Mouse (Mus musculus) adrenal gland, adult 8-10 months (tissue): ENCODE measurements at regions not wholly inside any gene's neighbourhood (a gene's known extent, or its start where the extent isn't known, plus 50 kb on each side); places are given as distances from the start of the nearest gene placed in this dataset.

Experiments used
- DNase-seq: peaks from one replicate; pipeline ENCODE4 v3.0.0; 2022

GRCm38 (mm10) chr7:134436917-134437316, 51.5 kb upstream of the D7Ertd443e start:
- DNase-seq: no peak

GRCm38 (mm10) chr7:134439281-134439680, 53.8 kb upstream of the D7Ertd443e start:
- DNase-seq: no peak

GRCm38 (mm10) chr7:134445008-134445806, 59.7 kb upstream of the D7Ertd443e start:
- no peak for DNase-seq

GRCm38 (mm10) chr7:134447648-134448202, 62.3 kb upstream of the D7Ertd443e start:
- no peak for DNase-seq

- no peak for DNase-seq
Observed at GRCm38 (mm10) chr7:134448831-134449230, 63.4 kb upstream of the D7Ertd443e start.

GRCm38 (mm10) chr7:134462677-134463076, 77.2 kb upstream of the D7Ertd443e start:
- DNase-seq: no peak

- DNase-seq: no peak
Observed at GRCm38 (mm10) chr7:134463380-134463779, 77.9 kb upstream of the D7Ertd443e start.

- DNase-seq: no peak
Observed at GRCm38 (mm10) chr7:134467216-134467615, 81.8 kb upstream of the D7Ertd443e start.

GRCm38 (mm10) chr7:134471286-134471685, 85.8 kb upstream of the D7Ertd443e start:
- no peak for DNase-seq

GRCm38 (mm10) chr7:134491326-134491725, 105.9 kb upstream of the D7Ertd443e start:
- no peak for DNase-seq

- DNase-seq: no peak
Observed at GRCm38 (mm10) chr7:134497219-134497618, 111.8 kb upstream of the D7Ertd443e start.

GRCm38 (mm10) chr7:134497870-134498269, 112.4 kb upstream of the D7Ertd443e start:
- DNase-seq: no peak

- DNase-seq: no peak
Observed at GRCm38 (mm10) chr7:134498716-134499115, 113.3 kb upstream of the D7Ertd443e start.

GRCm38 (mm10) chr7:134499429-134499828, 114.0 kb upstream of the D7Ertd443e start:
- DNase-seq: no peak

- DNase-seq: no peak
Observed at GRCm38 (mm10) chr7:134500210-134500609, 114.7 kb upstream of the D7Ertd443e start.

- DNase-seq: no peak
Observed at GRCm38 (mm10) chr7:134501079-134501478, 115.6 kb upstream of the D7Ertd443e start.

- DNase-seq: no peak
Observed at GRCm38 (mm10) chr7:134510333-134510928, 125.0 kb upstream of the D7Ertd443e start.

- peak; percentile 14 for DNase-seq
Observed at GRCm38 (mm10) chr7:134519372-134519975, 134.0 kb upstream of the D7Ertd443e start.

- no peak for DNase-seq
Observed at GRCm38 (mm10) chr7:134523897-134524296, 138.4 kb upstream of the D7Ertd443e start.

- no peak for DNase-seq
Observed at GRCm38 (mm10) chr7:134525041-134525440, 139.6 kb upstream of the D7Ertd443e start.

- DNase-seq: no peak
Observed at GRCm38 (mm10) chr7:134525461-134525860, 140.0 kb upstream of the D7Ertd443e start.

GRCm38 (mm10) chr7:134527351-134527750, 141.9 kb upstream of the D7Ertd443e start:
- no peak for DNase-seq

GRCm38 (mm10) chr7:134528026-134528425, 142.4 kb upstream of the Dock1 start:
- DNase-seq: no peak
